Mouse (Mus musculus) adrenal gland, postnatal 0 days (tissue): ENCODE results near the gene Aqr. TPM values are rescaled to one million over a fixed set of nuclear protein-coding genes. Genes with fewer than 3 reads are reported as not detected.

ENCODE experiments used
- microRNA-seq: library from miRNA; unstranded; fragments of <30 nt; microRNA quantifications from one replicate; pipeline ENCODE4, GENCODE M21; 2016; ENCODE audit warnings: borderline replicate concordance; ENCODE audit not compliant: insufficient number of aligned reads
- polyA plus RNA-seq: library from polyadenylated mRNA; unstranded; fragments of >200 nt; fragmentation: Nextera tagmentation; extraction: Ambion mirVana; gene quantifications from 2 replicates; pipeline ENCODE4 v1.2.1, GENCODE M21; 2015

The Aqr gene
- 23.0 and 28.1 TPM in 2 replicates for polyA plus RNA-seq

GRCm38 (mm10) chr2:114186924-114187323, at the start of gene Aqr:
Gene Aqr (minus strand): TSS chr2:114187024.

GRCm38 (mm10) chr2:114200932-114201559, 14.2 kb upstream of the Aqr start, which contains the start of gene Zfp770:
Gene Zfp770 (minus strand): TSS chr2:114201469.

GRCm38 (mm10) chr2:114052696-114053598, 133.9 kb downstream of the Aqr start, which contains the start of gene Actc1:
Gene Actc1 (minus strand): TSS chr2:114053548.

Small RNAs within 50 kb of the gene (microRNA-seq; reads per million reads assigned to microRNA genes)
- gene Mir7002, result not detected

Other genes starting within 250 kb of the Aqr start
- gene Gjd2, start 173.4 kb downstream of the Aqr start, polyA plus RNA-seq, result 3.7 and 6.6 TPM in 2 replicates
- 12.7 and 13.6 TPM in 2 replicates for gene Actc1, start 133.5 kb downstream of the Aqr start, polyA plus RNA-seq
- gene Zfp770, start 14.4 kb upstream of the Aqr start, polyA plus RNA-seq, result 3.0 and 3.5 TPM in 2 replicates